Mouse (Mus musculus) forebrain, embryonic 16.5 days (tissue): ENCODE data around the gene Twist2. TPM values are rescaled to one million over a fixed set of nuclear protein-coding genes. Genes with fewer than 3 reads are reported as not detected.

Source experiments
- ATAC-seq: fragments of 200-750 bp; cut with Nextera tagmentation; 2 replicates; pipeline ENCODE4 v1.8.0; 2017; ENCODE audit warnings: mild to moderate bottlenecking, moderate library complexity
- H3K27ac ChIP-seq: fragments of 300-500 bp; sonication (generic); 2 replicates; pipeline ENCODE4 v1.5.1; 2014; ENCODE audit warnings: low read length, control low read depth
- H3K27me3 ChIP-seq: fragments of 300-500 bp; sonication (generic); replicated peaks from 2 replicates; pipeline ENCODE4 v1.6.1; 2014; ENCODE audit warnings: low read length; ENCODE audit not compliant: control insufficient read depth, insufficient read depth
- H3K36me3 ChIP-seq: fragments of 300-500 bp; sonication (generic); 2 replicates; pipeline ENCODE4 v1.6.1; 2014; ENCODE audit not compliant: control insufficient read depth, insufficient read depth
- H3K4me1 ChIP-seq: fragments of 300-500 bp; sonication (generic); replicated peaks from 2 replicates; pipeline ENCODE4 v1.6.1; 2014; ENCODE audit warnings: low read length; ENCODE audit not compliant: control insufficient read depth, insufficient read depth
- H3K4me2 ChIP-seq: fragments of 300-500 bp; sonication (generic); 2 replicates; pipeline ENCODE4 v1.6.1; 2014; ENCODE audit warnings: mild to moderate bottlenecking, low read length, control low read depth
- H3K4me3 ChIP-seq: fragments of 300-500 bp; sonication (generic); replicated peaks from 2 replicates; pipeline ENCODE4 v1.5.1; 2014; ENCODE audit warnings: mild to moderate bottlenecking, low read length, control low read depth
- H3K9ac ChIP-seq: fragments of 300-500 bp; sonication (generic); replicated peaks from 2 replicates; pipeline ENCODE4 v1.6.1; 2014; ENCODE audit warnings: low read depth, low read length, control low read depth
- H3K9me3 ChIP-seq: fragments of 300-500 bp; sonication (generic); 2 replicates; pipeline ENCODE4 v1.6.1; 2016; ENCODE audit warnings: low read length; ENCODE audit not compliant: control insufficient read depth
- WGBS: fragments of 180-500 bp; shearing (Covaris S2); extraction: QIAGEN DNeasy Blood & Tissue Kit; methylation state at CpG from one replicate; pipeline ENCODE4 v1.1.7; 2014; 5-methylcytosine and 5-hydroxymethylcytosine counted together
- polyA plus RNA-seq: library from polyadenylated mRNA; unstranded; fragments of >200 nt; fragmentation: Nextera tagmentation; extraction: Ambion mirVana; gene quantifications from 2 replicates; pipeline ENCODE4 v1.2.1, GENCODE M21; 2015

The Twist2 gene
- polyA plus RNA-seq, 1 experiment from 2014 or later: 0.52 TPM

- no peak overlapping the region for H3K9ac ChIP-seq
- 8% methylated on average over 30 of the region's 30 CpGs for WGBS
- H3K36me3 ChIP-seq: no peaks in the 10 kb centered on the region
- peaks cover 11% of the 10 kb centered on the region for H3K4me1 ChIP-seq
- no peak for ATAC-seq
- H3K4me2 ChIP-seq: peak overlapping the region; percentile 67; the same call in 1 of the 2 replicates
- H3K27me3 ChIP-seq: peaks cover 53% of the 10 kb centered on the region
- H3K9me3 ChIP-seq: no peaks in the 10 kb centered on the region
- no peak overlapping the region for H3K4me3 ChIP-seq
- H3K27ac ChIP-seq: no peak overlapping the region
Measured at GRCm38 (mm10) chr1:91802406-91803121, 1.3 kb downstream of the Twist2 start.

DNA sequence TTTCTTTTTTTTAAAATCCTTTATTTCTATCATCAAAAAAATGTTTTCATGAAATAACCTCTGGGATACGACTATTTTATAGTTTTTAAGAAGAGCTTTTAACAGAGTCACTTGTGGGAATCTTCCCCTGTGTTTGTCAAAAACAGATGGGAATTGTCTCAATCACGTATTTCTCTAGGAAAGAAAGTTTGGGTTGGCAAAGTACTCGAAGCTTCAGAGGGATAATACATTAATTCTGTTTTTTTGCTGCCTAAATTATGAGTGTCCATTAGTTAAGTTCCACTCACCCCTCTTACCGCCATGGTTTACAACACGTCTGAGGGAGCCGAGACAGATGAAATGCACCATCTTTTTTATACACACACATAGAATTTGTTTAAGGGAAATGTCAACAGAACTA, 2.2 kb downstream of the Twist2 start:
- Histone ChIP-seq H3K27me3 (peaks cover 48% of the 10 kb centered on the region), H3K4me1 (peaks cover 11% of the 10 kb centered on the region), H3K27ac (no peak overlapping the region), H3K4me3 (no peak overlapping the region), H3K4me2 (no peak overlapping the region), H3K9ac (no peak overlapping the region), H3K36me3 (no peaks in the 10 kb centered on the region), H3K9me3 (no peaks in the 10 kb centered on the region)
- no peak for ATAC-seq
- WGBS: 73% methylated on average over 6 of the region's 6 CpGs

- Histone ChIP-seq H3K27me3 (no peaks in the 10 kb centered on the region), H3K4me1 (peaks cover 3% of the 10 kb centered on the region; the same call in 1 of the 2 replicates), H3K9me3 (no peaks in the 10 kb centered on the region), H3K4me3 (no peak overlapping the region), H3K36me3 (no peaks in the 10 kb centered on the region), H3K27ac (no peak overlapping the region), H3K9ac (no peak overlapping the region), H3K4me2 (no peak overlapping the region)
- WGBS: 82% methylated on average over 3 of the region's 3 CpGs
- no peak for ATAC-seq
Measured at GRCm38 (mm10) chr1:91816067-91816466, 14.8 kb downstream of the Twist2 start.

DNA sequence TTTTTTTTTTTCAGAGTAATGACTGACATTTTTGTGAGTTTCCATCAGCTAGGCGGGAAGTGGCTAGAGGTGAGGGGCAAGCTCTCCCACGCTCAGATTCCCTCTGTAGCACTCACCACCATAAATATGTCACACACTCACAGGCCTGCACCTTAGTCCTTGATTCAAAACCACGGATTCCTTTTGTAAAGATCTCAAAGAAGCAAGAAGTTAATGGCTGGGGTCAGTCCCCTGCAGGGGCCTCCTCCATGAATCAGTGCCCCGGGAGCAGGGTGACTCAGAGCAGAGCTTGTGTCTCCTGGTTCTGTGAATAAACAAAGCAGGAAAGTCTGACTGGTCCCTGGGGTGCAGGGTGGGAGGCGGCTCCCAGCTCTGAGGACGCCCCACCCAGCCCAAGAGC, 15.3 kb downstream of the Twist2 start:
- ATAC-seq: no peak
- no peaks in the 10 kb centered on the region for H3K36me3 ChIP-seq

DNA sequence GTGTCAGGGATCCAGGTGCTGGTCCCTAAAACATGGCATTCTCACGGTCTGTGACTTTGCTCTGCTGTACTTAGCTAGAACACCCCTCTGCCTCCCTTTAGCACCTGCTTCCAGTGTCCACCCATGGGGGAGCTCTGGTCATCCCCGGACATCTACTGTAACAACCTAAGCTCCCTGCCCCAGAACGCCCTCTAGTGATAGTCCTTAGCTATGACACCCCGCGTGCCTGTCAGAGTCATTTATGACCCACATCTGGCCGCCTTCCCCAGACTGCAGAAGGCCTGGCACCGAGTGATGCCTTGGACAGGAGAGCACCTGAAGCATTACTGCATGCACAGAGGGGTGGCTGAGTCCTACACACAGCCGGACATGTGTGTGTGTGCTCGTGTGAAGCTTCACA, 18.0 kb downstream of the Twist2 start:
- 64% methylated on average over 9 of the region's 9 CpGs for WGBS
- H3K4me1 ChIP-seq: peaks cover 3% of the 10 kb centered on the region; the same call in 1 of the 2 replicates

More for the DNA sequence above, 15.3 kb downstream of the Twist2 start:
- no peaks in the 10 kb centered on the region for H3K27me3 ChIP-seq
- H3K4me1 ChIP-seq: peaks cover 3% of the 10 kb centered on the region; the same call in 1 of the 2 replicates
- no peak overlapping the region for H3K4me3 ChIP-seq
- H3K27ac ChIP-seq: no peak overlapping the region
- no peak overlapping the region for H3K4me2 ChIP-seq
- WGBS: 41% methylated on average over 6 of the region's 6 CpGs
- no peaks in the 10 kb centered on the region for H3K9me3 ChIP-seq
- no peak overlapping the region for H3K9ac ChIP-seq

DNA sequence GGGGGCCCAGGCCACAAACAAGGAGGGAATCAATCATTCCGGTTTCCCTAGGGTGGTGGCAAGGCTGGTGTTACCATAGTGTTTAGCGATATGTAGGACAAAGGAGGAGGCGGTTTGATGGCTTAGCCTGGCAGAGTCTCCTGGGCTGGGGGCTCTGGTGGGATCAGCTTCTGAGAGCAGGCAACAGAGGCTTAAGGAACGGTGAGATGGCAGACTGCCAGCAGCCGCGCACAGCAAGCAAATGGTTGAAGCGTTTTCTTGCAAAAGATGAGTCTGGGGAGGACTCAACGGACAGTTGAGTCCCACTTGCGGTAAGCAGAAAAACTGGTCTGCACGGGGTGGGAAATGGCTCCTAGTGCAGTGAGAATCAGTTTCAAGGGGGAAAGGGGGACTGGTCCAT, 19.3 kb downstream of the Twist2 start:
- no peak for ATAC-seq
- Histone ChIP-seq H3K4me2 (no peak overlapping the region), H3K9ac (no peak overlapping the region), H3K4me1 (peaks cover 3% of the 10 kb centered on the region; the same call in 1 of the 2 replicates), H3K4me3 (no peak overlapping the region), H3K36me3 (no peaks in the 10 kb centered on the region), H3K27ac (no peak overlapping the region), H3K9me3 (no peaks in the 10 kb centered on the region), H3K27me3 (no peaks in the 10 kb centered on the region)
- WGBS: 47% methylated on average over 10 of the region's 10 CpGs

More for the DNA sequence above, 18.0 kb downstream of the Twist2 start:
- no peak overlapping the region for H3K27ac ChIP-seq
- H3K4me2 ChIP-seq: no peak overlapping the region
- H3K9ac ChIP-seq: no peak overlapping the region
- no peaks in the 10 kb centered on the region for H3K9me3 ChIP-seq
- no peak overlapping the region for H3K4me3 ChIP-seq
- no peaks in the 10 kb centered on the region for H3K27me3 ChIP-seq
- ATAC-seq: no peak
- H3K36me3 ChIP-seq: no peaks in the 10 kb centered on the region

- WGBS: 83% methylated on average over 4 of the region's 4 CpGs
- no peak overlapping the region for H3K4me3 ChIP-seq
- no peak for ATAC-seq
Measured at GRCm38 (mm10) chr1:91822316-91822824, 21.1 kb downstream of the Twist2 start.

DNA sequence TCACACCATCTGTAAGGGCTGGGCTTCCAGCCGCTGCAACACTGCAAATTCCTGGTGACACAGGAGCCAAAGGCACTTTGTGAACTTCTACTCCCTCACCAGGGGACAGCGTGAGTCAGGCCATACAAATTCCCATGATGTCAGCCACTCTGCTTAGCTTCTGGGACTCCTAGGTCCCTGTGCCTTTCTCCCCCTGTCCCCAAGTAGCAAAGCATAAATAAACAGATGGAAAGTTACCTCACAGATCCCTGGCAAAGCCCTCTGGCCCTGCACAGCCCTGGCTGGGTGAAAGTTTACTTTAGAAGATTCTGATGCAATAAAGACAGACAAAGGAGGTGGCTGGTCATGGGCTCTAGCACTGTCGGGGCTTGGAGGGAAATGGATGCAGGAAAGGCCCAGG, 22.3 kb downstream of the Twist2 start:
- Histone ChIP-seq H3K27ac (no peak overlapping the region), H3K9ac (no peak overlapping the region), H3K4me1 (peaks cover 3% of the 10 kb centered on the region; the same call in 1 of the 2 replicates), H3K4me3 (no peak overlapping the region), H3K9me3 (no peaks in the 10 kb centered on the region), H3K27me3 (no peaks in the 10 kb centered on the region), H3K36me3 (no peaks in the 10 kb centered on the region), H3K4me2 (no peak overlapping the region)
- 70% methylated on average over 3 of the region's 3 CpGs for WGBS
- ATAC-seq: no peak

More at GRCm38 (mm10) chr1:91822316-91822824, 21.1 kb downstream of the Twist2 start:
- Histone ChIP-seq H3K36me3 (no peaks in the 10 kb centered on the region), H3K27ac (no peak overlapping the region), H3K9ac (no peak overlapping the region), H3K27me3 (no peaks in the 10 kb centered on the region), H3K4me1 (peaks cover 3% of the 10 kb centered on the region; the same call in 1 of the 2 replicates), H3K4me2 (no peak overlapping the region), H3K9me3 (no peaks in the 10 kb centered on the region)

- H3K36me3 ChIP-seq: no peaks in the 10 kb centered on the region
- no peak overlapping the region for H3K4me3 ChIP-seq
- no peaks in the 10 kb centered on the region for H3K27me3 ChIP-seq
- 88% methylated on average over 7 of the region's 7 CpGs for WGBS
- H3K9ac ChIP-seq: no peak overlapping the region
- no peaks in the 10 kb centered on the region for H3K9me3 ChIP-seq
- no peak overlapping the region for H3K4me2 ChIP-seq
- H3K27ac ChIP-seq: no peak overlapping the region
- no peak for ATAC-seq
- peaks cover 3% of the 10 kb centered on the region; the same call in 1 of the 2 replicates for H3K4me1 ChIP-seq
Measured at GRCm38 (mm10) chr1:91823951-91824350, 22.7 kb downstream of the Twist2 start.
